Mouse (Mus musculus) E14TG2a.4 (cell line): ENCODE results near the gene Gba.
"Not testable (repeated sequence)": the region's sequence is repeated elsewhere in the genome, so short reads cannot be mapped to it uniquely, and the experiment has no call there.

Experiments used
- CTCF ChIP-seq: conservative IDR thresholded peaks from 2 replicates; pipeline ENCODE4 v1.5.1; 2014; ENCODE audit warnings: low read length
- NANOG ChIP-seq: IDR thresholded peaks from 2 replicates; pipeline ENCODE4 v1.6.1; 2014; ENCODE audit warnings: borderline replicate concordance, low read length, mixed read lengths

DNA sequence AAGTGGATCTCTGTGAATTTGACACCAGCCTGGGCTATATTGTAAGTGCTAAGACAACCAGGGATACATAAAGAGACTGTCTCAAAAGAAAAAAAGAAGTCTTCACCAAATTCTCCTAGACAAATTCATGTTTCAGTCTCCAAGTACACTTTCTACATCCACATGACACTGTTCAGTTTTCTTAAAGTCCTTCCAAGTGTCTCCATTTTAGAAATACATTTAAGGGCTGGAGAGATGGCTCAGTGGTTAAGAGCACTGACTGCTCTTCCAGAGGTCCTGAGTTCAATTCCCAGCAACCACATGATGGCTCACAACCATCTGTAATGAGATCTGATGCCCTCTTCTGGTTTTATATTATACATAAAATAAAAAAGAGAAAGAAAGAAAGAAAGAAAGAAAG lies 41.5 kb upstream of the Gba start:
- TF ChIP-seq CTCF, NANOG: not testable (repeated sequence)
